Mouse (Mus musculus) retina, postnatal 1 day (tissue): ENCODE data around the gene Crygb.

Experiments
- DNase-seq: peaks from one replicate; pipeline ENCODE4 v3.0.0-alpha.2; 2012

The Crygb gene

DNA sequence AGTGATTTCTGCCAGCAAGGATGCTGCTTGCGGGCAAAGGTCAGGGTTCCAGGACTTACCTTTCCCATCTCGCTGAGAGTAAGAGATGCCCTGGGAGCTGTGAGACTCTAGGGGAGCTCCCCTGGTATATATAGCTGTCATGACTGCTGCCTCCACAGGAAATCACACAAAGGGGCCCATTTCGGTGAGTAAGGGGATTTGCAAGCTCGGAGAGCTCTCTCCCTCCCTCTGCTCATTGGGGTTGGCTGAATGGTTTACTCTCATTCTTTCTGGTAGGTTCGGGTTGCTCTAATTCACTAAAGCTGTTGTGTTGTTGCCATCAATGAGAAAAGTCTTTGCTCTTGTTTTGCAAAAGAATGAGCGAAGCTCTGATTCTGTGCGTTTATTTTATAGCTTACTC is at the start of gene Crygb:
Gene Crygb (minus strand): TSS at position 101 of the 400 bp plus-strand sequence.
- no peak for DNase-seq

DNA sequence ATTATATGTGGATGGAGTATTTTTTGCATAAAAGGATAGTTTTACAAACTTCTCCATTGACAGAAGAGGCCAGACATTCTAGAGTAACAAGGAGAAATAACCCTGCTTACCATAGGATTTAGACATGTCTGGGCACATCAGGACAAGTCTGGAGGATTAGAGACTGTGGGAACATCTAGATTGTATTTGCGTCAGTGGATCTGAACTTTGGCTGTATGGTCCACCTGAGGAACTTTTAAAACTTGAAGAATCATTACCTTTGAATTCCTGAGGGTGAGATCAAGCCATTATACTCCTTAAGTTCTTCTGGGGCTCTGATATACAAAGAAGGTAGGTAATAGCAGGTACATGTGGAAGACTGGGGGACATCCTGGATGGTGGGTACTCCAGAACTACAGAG is 49.6 kb upstream of the Crygb start:
- DNase-seq = no peak

DNA sequence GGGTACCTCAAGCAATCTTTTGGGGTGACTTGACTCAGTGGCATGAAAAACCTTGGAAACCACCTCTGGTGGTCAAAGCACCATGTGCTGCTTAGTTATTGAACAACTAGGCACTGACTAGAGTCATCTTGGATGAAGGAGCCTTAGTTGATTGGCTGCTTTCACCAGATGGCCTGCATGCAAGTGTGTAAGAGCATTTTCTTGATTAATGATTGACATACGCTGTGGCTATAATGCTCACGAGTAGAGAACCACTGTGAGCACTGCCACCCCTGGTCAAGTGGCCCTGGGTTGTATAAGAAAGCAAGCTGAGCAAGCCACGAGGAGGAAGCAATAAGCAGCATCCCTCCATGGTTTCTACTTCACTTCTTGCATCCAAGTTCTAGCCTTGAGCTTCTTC is 48.1 kb upstream of the Crygb start:
- DNase-seq = no peak

DNA sequence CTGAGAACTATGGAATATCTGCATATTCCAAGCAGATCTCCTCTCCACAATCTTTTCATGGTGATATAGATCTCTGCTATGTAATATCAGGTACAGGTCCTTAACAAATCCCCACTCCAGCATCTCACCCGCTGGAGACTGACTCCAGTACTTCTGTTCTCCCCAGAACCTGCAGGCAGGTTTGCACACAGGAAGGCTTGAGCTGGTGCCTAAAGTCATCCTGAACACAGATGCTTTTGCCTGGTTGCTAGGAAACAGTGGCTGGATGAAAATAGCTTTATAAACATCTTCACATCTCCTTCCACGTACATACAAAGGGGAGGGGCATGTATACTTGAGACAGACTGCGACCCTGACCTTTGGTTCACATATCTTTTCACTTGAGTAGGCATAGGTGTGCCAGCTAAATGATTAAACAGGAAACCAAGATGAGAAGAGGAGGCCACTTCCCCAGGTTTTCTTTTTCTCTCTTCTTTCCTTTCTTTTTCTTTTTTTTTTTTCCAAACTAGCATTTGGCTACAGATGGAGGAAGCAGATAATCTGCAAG is 47.6 kb upstream of the Crygb start:
- no peak for DNase-seq

DNA sequence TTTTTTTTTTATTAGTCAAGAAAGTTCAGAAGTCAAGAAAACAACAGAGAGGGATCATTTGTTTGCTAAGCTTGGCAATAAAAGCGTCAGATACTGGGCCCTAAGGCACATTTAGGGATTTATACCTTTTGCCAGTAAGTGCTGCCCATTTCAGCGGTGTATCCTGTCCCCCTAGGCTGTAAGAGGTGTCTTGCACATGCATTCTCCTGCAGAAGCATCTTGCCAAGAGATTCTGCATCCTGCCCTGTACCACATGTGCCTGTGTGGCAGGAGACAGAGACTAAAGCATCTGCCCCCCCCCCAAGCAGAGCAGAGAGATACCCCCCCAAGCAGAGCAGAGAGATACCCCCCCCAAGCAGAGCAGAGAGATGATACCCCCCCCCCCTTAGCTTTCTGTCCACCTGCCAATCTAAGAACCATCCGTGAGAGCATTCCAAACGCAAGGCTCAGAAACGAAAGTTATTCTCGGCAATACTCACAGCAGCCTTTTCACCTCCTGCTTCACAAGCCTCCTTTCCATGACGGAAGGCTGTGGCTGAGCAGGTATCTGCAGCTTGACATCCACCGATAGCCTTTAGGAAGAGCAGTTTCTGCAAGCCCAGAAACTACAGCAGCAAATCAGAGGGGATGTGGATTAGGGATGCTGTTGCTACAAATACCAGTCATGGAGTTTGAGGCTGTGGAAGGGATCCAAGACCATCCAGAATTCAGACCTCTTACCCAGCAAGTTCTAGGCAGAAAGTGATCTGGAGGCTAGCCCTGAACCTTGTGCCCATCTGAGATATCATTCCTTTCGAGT is 40.7 kb upstream of the Crygb start, which contains the start of gene D630023F18Rik:
Gene D630023F18Rik (minus strand): TSS at position 641 of the 799 bp plus-strand sequence.
- peak; percentile 48 for DNase-seq

DNA sequence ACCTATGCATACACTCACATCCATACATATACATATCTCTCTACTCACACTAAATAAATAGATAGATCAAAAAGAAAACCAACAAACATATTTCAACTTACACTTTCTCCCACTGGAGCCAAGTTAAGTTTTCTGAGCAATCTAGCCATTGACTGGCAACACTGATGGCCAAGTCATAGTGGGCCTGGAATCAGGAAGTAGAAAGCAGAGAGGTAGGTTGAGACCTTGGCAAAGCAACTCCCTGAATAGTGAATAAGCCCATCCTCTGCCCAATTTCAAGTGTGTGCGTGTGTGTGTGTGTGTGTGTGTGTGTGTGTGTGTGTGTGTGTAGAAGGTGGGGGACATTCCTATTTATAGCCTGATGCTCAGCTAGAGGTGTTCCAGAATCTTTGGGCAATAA is 37.4 kb upstream of the Crygb start, which contains the start of gene Gm28845:
Gene Gm28845 (minus strand): TSS at position 121 of the 400 bp plus-strand sequence.
- DNase-seq = no peak

DNA sequence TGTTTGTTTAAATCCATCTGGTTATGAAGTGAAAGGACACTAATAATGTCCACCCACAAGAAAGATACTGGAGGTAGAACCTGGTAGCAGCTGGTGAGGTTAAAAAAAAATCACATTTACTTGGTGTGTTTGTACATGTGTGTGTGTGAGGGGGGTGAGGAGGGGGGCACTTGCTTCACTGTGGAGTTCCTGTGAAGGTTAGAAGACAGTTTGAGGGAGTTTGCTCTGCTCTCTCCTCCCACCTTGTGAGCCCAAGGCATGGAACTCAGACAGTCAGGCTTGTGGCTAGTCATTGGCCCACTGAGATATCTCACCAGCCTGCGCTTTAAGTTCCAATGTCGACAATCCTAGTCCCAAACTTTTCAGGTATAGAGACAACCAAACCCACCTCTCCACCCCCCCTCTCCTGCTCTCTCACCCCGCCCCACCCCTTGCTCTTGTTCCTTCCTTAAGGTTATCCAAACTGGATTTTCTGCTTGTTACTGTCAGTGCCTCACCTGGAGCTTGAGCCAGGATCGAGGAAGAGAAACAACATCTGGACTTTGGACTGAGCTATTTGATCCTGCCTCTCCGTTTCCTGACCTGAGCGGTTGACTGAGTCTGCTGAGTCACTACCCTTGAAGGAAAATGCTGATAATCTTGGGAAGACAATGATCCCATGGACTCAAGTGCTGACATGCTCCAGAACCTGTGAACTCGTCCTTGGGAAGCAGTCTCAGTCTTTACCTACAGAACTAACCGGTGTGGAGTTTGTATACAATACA is 36.2 kb upstream of the Crygb start:
- DNase-seq = no peak

DNA sequence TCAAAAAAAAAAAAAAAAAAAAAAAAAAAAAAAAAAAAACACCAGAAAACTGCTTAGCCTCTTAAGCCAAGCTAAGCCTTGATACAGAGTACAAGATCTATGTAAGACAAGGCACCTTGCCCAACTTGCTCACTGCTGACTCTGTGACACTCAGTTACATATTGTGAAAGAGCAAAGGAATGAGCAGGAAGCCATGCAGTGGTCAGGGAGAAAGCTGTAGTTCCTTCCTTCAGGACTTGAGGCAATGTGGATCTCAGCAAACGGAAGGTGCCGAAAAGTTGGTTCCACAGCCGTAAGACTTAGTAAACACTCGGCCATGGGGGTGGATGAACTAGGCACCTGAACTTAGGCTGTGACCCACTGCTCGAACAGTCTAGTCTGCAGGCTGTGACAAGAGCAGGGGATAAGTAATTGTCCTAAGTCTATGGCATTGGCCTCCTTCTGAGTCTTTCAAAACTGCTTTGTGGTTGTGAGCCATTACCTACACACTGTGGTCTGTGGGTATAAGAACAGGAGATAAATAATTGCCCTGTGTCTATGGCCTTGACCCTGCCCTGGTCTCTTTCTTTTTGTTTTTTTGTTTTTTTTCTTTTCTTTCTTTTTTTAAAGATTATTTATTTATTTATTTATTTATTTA is 31.6 kb upstream of the Crygb start:
- DNase-seq = no peak

DNA sequence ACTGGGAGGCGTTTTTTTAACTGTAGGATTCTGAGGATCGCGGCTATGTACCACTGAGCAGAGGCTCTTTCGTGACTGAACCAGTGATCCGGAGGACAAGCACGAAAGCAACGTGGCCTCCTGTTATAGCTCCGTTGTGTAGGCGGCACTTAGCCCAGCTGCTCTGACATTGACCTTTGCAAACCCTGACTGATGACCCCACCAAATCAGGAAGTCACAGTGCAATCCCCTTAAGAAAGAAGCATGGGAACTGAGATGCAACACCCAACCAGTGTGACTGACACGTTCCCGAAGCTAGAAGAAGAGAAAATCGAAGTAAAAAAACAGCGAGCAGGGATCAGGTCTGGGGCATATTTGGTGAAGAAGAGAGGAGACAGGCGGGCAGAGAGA is 30.7 kb upstream of the Crygb start:
- DNase-seq = no peak

DNA sequence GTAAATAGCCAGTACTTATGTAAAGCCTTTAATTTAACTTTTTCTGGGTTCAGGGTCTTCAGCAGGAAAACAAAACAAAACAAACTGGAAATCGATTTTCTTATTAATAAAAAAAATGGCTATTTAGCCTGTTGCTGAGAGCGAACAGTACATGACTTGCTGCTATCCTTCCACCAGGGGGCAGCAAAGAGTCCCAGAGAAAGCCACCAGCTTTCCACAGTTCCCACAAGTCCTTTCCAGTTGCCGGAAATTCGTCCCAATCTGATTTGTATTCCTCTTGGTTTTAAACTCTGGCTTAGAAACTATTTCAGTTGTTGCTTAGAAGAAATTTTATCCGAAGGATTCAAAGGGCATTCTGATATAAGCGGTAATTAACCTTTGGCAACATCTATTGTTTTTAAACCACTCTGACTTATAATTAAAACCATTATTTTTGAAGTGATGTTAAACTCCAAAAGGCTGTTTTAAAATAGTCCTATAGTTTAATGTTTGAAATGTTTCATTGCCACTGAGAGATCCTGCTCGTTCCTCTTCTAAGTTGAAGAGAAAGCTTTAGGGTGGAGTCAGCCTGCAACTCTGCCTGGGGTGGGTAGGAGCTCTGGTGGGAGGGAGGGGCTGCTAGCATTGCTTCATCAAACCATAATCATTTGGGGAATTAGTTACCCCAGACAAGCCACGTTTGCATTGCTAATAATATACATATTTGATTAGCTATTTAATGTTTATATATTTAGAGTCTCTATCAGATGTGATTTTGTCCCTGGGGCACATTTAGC is 30.1 kb upstream of the Crygb start:
- DNase-seq = peak; percentile 91

DNA sequence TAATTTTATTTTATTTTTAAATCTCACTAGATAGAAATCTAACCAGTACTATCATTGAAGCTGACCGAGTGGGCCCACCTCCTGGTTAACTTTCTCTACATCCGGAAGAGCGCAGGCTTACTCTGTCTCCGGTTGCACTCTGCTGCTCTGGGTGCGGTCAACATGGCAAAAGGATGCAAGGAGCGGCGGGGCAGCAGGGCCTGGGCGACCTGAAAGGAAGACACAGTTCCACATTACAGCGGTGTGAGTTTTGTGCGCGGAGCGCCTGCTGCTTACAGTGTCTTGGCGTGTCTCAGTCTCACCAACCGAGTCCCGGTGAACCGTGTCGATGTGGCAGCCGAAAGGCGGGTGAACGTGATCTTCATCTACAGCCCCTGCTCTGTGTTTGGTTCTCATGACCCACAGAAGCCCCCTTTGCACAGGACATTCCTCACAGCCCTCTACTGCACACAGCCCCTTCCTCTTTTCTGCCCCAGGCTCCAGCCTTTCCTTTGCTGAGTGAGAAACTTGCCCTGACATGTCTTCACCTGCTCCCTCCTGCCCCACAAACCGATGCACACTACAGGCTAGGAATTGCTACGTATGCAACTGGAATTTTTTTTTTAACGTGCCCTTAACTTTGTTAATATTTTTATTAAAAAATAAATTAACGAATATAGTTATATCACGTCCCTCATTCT is 27.8 kb upstream of the Crygb start:
- no peak for DNase-seq

DNA sequence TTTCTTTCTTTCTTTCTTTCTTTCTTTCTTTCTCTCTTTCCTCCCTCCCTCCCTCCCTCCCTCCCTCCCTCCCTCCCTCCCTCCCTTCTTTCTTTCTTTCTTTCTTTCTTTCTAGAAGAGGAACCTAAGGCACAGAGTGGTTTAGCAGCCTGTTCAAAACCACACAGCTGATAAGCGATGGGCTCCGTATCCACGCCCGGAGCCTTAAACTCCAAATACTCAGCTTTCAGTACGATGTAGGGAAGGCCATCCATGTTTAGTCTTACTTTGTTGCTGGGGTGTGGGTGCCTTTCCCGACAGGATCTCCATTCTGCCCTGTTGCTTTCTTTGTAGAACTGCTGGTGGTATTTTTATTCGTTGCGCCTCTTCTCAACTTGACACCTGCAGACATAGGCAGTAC is 27.1 kb upstream of the Crygb start:
- DNase-seq = no peak

DNA sequence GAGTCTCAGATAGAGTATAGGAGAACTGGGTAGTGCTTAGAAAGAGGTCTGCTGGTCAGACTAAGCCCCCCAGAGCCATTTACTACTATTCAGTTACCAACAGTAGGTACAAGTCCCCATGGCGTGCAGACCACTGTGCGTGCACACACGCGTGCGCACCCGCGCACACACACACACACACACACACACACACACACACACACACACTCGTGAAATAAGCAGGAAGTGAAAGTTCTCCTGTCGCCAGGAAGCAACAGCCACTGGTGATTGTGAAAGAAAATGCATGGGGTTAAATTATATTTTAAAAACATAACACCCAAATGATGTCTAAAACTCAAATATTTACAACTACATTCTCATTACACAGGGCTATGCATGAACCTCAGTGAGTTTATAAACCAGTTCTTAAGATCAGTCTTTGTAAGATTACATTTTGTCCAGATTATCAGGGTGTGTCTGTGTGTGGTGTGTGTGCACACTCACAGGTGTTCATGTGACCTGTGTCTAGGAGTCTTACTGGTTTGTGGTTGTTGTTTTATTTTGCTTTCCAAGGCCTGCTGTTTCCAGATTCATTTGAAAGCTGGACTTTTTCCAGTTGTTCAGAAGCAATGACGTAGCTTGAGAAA is 25.7 kb upstream of the Crygb start:
- no peak for DNase-seq

DNA sequence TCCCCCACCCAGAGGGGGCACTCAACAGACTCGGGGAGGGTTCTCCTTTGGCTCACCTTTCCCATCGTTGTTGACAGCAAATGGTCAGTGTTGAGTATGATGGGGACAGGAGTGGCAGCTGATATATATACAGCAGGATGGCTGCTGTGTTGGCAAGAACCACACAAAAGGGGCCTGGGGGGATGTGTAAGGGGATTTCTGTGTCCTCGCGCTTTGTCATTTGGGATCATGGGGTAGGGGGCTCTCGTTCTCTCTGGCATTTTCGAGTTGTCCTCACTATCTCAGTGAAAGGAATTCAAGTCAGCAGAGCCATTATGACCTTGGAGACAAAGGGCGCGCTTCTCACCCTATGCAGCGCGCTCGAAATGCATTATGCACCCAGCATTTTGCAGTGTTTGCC is 21.2 kb upstream of the Crygb start, which contains the start of gene Cryga:
Gene Cryga (minus strand): TSS at position 101 of the 400 bp plus-strand sequence.
- no peak for DNase-seq

DNA sequence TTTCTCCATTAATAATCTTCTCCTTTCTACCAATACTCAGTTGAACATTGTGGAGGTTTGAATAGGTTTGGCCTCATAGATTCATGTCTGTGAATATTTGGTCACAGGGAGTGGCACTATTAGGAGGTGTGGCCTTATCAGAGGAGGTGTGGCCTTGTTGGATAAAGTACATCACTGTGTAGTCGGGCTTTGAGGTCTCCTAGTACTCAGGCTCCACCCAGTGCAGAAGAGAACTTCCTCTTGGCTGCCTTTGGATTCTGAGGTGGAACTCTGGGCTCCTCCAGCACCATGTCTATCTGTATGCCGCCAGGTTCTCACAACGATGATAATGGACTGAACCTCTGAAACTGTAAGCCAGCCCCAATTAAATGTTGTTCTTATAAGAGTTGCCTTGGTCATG is 14.9 kb upstream of the Crygb start:
- DNase-seq = no peak

DNA sequence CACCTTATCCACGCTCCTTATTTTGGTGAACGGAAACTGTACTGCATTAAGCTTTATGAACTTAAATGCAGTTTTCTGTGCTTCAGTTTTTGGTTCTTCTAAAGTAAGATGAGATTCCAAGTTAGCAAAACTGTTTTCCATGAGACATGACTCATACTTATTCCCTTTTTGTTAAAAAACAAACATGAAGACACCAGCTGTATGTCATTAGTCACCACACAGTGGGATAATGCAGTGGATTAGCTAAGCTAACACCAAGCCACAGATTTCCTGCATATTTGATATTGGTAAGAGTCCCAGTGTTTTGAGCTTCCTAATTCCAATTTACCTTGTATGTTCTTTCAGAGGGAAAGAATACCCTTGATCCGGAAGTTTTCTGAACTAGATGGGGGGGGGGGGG is 9.5 kb upstream of the Crygb start:
- no peak for DNase-seq

DNA sequence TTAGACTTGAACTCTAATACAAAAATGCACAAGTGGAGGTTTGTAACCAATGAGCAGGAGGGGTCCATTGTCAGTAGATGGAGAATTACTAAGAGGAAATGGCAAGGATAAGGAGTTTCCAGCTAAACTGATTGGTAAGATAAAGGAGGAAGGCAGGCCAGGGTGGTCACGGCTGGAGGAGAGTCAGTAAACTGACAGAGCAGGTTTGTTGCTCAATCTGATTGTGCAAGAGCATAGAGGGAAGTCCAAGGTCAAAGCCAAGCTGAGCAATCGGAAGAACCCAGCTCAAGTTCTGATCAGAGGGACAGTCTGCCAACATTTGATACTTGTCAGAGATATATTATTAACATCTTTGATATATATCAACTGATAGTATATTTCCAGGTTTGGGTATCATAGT is 8.3 kb upstream of the Crygb start:
- no peak for DNase-seq

DNA sequence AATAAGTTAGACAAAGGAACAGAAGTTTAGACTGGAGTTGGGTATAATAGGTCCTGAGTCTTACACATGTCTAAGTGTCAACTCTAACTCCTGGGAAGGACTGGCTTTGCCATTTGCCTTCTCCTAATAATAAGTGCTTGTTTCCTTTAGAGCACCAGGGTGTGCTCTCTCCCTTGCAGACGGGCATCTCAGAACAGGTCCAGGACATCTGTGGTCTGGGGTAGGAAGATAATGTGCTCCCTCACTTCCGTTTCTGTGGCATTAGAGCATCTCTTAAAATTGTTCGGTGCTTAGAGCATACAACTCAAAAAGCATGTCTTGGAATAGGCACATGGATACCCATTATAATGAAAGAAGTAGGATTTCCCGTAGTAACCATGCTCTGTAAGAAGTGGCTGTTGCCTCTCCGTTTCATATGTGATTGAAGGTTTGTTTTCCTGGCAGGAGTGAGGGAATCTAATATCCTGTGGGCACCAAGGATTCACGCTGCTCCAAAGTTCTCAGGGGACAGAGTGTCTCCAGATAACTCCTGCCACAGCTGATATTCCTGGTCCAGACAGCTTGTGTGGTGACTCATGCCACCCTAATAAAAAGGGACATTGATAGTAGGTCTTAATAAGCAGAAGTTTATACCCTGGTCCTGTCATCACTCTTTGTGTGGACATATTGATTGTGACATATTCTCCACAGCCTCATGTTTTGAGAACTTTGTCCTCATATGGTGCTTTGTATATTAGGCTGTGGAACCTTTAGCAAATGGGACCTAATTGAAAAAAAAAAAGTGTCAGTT is 6.7 kb upstream of the Crygb start:
- DNase-seq = peak; percentile 11

DNA sequence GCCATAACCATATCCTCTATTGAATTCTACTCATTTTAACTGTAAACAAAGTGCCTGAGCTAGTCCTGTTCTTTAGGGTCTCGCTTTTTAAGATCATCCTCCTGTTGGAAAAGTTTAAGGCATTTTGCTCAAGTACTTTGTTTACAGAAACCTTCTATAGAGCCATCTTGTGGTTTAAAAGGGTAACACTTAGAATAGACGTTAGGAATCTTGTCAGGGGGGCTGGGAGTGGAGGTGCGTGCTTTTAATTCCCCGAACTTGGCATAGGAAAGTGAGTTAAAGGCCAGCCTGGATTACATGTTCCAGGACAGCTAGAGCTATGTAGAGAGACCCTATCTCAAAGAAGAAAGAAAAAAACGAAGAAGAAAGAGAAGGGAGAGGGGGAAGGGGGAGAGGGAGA is 6.5 kb downstream of the Crygb start:
- DNase-seq = no peak

DNA sequence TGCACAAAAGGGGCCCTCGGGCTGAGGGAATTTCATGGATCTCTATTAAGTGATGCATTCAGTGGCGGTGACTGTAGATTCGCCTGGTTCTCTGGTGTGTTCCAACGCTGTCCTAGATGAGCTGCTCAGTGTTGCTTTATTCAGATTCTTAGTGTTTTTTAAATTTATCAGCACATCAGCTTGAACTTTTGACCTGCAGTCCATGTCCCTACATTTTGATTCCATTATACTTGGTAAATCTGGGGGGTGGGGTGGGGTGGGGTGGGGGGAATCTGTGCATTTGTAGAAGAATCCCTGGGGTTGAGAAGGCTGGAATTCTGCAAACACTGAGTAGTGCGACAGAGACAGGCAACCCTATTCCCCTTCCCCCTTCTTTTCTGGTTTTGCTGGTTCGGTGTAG is 8.5 kb downstream of the Crygb start, which contains the start of gene Crygc:
Gene Crygc (minus strand): TSS at position 101 of the 400 bp plus-strand sequence.
- no peak for DNase-seq
